Mouse (Mus musculus) intestine, embryonic 15.5 days (tissue): ENCODE measurements at regions not wholly inside any gene's neighbourhood (a gene's known extent, or its start where the extent isn't known, plus 50 kb on each side); places are given as distances from the start of the nearest gene placed in this dataset.

Source experiments
- ATAC-seq: fragments of 200-750 bp; cut with Nextera tagmentation; 2 replicates; pipeline ENCODE4 v1.8.0; 2017; ENCODE audit warnings: moderate TSS enrichment, moderate library complexity
- H3K27ac ChIP-seq: fragments of 300-500 bp; sonication (generic); 2 replicates; pipeline ENCODE4 v1.5.1; 2015; ENCODE audit warnings: mild to moderate bottlenecking, inconsistent platforms
- H3K27me3 ChIP-seq: fragments of 300-500 bp; sonication (generic); replicated peaks from 2 replicates; pipeline ENCODE4 v1.6.1; 2015; ENCODE audit warnings: inconsistent platforms
- H3K36me3 ChIP-seq: fragments of 300-500 bp; sonication (generic); 2 replicates; pipeline ENCODE4 v1.6.1; 2015; ENCODE audit warnings: inconsistent platforms
- H3K4me1 ChIP-seq: fragments of 300-500 bp; sonication (generic); replicated peaks from 2 replicates; pipeline ENCODE4 v1.6.1; 2015; ENCODE audit warnings: inconsistent platforms
- H3K4me2 ChIP-seq: fragments of 300-500 bp; sonication (generic); replicated peaks from 2 replicates; pipeline ENCODE4 v1.6.1; 2015; ENCODE audit warnings: mild to moderate bottlenecking, inconsistent platforms
- H3K4me3 ChIP-seq: fragments of 300-500 bp; sonication (generic); replicated peaks from 2 replicates; pipeline ENCODE4 v1.5.1; 2015; ENCODE audit warnings: inconsistent platforms
- H3K9ac ChIP-seq: fragments of 300-500 bp; sonication (generic); 2 replicates; pipeline ENCODE4 v1.6.1; 2015; ENCODE audit warnings: inconsistent platforms
- H3K9me3 ChIP-seq: fragments of 300-500 bp; sonication (generic); 2 replicates; pipeline ENCODE4 v1.6.1; 2016; ENCODE audit warnings: inconsistent platforms
- WGBS: fragments of 180-500 bp; shearing (Covaris S2); methylation state at CpG from one replicate; pipeline ENCODE4 v1.1.7; 2015; 5-methylcytosine and 5-hydroxymethylcytosine counted together

- Histone ChIP-seq H3K4me1 (no peaks in the 10 kb centered on the region), H3K9ac (no peak overlapping the region), H3K27ac (no peak overlapping the region), H3K27me3 (no peaks in the 10 kb centered on the region), H3K4me3 (no peak overlapping the region), H3K9me3 (no peaks in the 10 kb centered on the region), H3K36me3 (no peaks in the 10 kb centered on the region), H3K4me2 (no peak overlapping the region)
- no peak for ATAC-seq
- WGBS = 36% methylated on average over 2 of the region's 2 CpGs
Observed at GRCm38 (mm10) chr3:132417742-132418141, 211.9 kb upstream of the Gimd1 start.

GRCm38 (mm10) chr3:132425819-132426671 is 203.6 kb upstream of the Gimd1 start:
- no peak overlapping the region for H3K4me3 ChIP-seq
- H3K36me3 ChIP-seq = no peaks in the 10 kb centered on the region
- 44% methylated on average over 11 of the region's 11 CpGs for WGBS
- no peak overlapping the region for H3K9ac ChIP-seq
- no peaks in the 10 kb centered on the region for H3K9me3 ChIP-seq
- H3K27ac ChIP-seq = no peak overlapping the region
- H3K4me2 ChIP-seq = no peak overlapping the region
- no peaks in the 10 kb centered on the region for H3K27me3 ChIP-seq
- ATAC-seq = peak; percentile 39; the same call in 1 of the 2 replicates
- H3K4me1 ChIP-seq = 0 out of 2 replicates have a peak, but pooled peaks cover 5% of the 10 kb centered on the region

- WGBS = 43% methylated on average over 9 of the region's 9 CpGs
- Histone ChIP-seq H3K4me2 (no peak overlapping the region), H3K36me3 (no peaks in the 10 kb centered on the region), H3K27ac (0 out of 2 replicates have a peak overlapping the region, but pooled peaks have one; percentile 0), H3K9me3 (no peaks in the 10 kb centered on the region), H3K4me3 (no peak overlapping the region), H3K27me3 (no peaks in the 10 kb centered on the region), H3K9ac (no peak overlapping the region), H3K4me1 (0 out of 2 replicates have a peak, but pooled peaks cover 5% of the 10 kb centered on the region)
- ATAC-seq = no peak
Observed at GRCm38 (mm10) chr3:132427244-132427643, 202.4 kb upstream of the Gimd1 start.

- H3K27me3 ChIP-seq = no peaks in the 10 kb centered on the region
- H3K4me2 ChIP-seq = 0 out of 2 replicates have a peak overlapping the region, but pooled peaks have one; percentile 2
- H3K4me3 ChIP-seq = no peak overlapping the region
- no peak overlapping the region for H3K27ac ChIP-seq
- ATAC-seq = no peak; the same call in 1 of the 2 replicates
- no peaks in the 10 kb centered on the region for H3K9me3 ChIP-seq
- WGBS = 39% methylated on average over 17 of the region's 17 CpGs
- 0 out of 2 replicates have a peak, but pooled peaks cover 5% of the 10 kb centered on the region for H3K4me1 ChIP-seq
- H3K9ac ChIP-seq = no peak overlapping the region
- no peaks in the 10 kb centered on the region for H3K36me3 ChIP-seq
Observed at GRCm38 (mm10) chr3:132428148-132428547, 201.5 kb upstream of the Gimd1 start.

GRCm38 (mm10) chr3:132431805-132432204 is 197.8 kb upstream of the Gimd1 start:
- no peaks in the 10 kb centered on the region for H3K9me3 ChIP-seq
- H3K9ac ChIP-seq = no peak overlapping the region
- no peak overlapping the region for H3K4me3 ChIP-seq
- no peaks in the 10 kb centered on the region for H3K27me3 ChIP-seq
- H3K4me1 ChIP-seq = no peaks in the 10 kb centered on the region
- no peak for ATAC-seq
- H3K27ac ChIP-seq = no peak overlapping the region
- H3K36me3 ChIP-seq = no peaks in the 10 kb centered on the region
- H3K4me2 ChIP-seq = no peak overlapping the region

- Histone ChIP-seq H3K36me3 (no peaks in the 10 kb centered on the region), H3K27ac (no peak overlapping the region), H3K4me3 (no peak overlapping the region), H3K27me3 (no peaks in the 10 kb centered on the region), H3K9me3 (no peaks in the 10 kb centered on the region), H3K4me2 (no peak overlapping the region), H3K9ac (no peak overlapping the region), H3K4me1 (no peaks in the 10 kb centered on the region)
- WGBS = 86% methylated on average over 6 of the region's 6 CpGs
- no peak for ATAC-seq
Observed at GRCm38 (mm10) chr3:132441226-132441625, 188.4 kb upstream of the Gimd1 start.

- WGBS = 26% methylated on average over 4 of the region's 4 CpGs
- ATAC-seq = no peak
- Histone ChIP-seq H3K27me3 (no peaks in the 10 kb centered on the region), H3K4me1 (no peaks in the 10 kb centered on the region), H3K9ac (no peak overlapping the region), H3K36me3 (no peaks in the 10 kb centered on the region), H3K27ac (no peak overlapping the region), H3K9me3 (no peaks in the 10 kb centered on the region), H3K4me2 (no peak overlapping the region), H3K4me3 (no peak overlapping the region)
Observed at GRCm38 (mm10) chr3:132453927-132454326, 175.7 kb upstream of the Gimd1 start.

GRCm38 (mm10) chr3:132462348-132462959 is 167.2 kb upstream of the Gimd1 start:
- H3K9me3 ChIP-seq = no peaks in the 10 kb centered on the region
- no peak overlapping the region for H3K4me2 ChIP-seq
- no peaks in the 10 kb centered on the region for H3K4me1 ChIP-seq
- ATAC-seq = no peak
- no peak overlapping the region for H3K27ac ChIP-seq
- no peaks in the 10 kb centered on the region for H3K36me3 ChIP-seq
- no peaks in the 10 kb centered on the region for H3K27me3 ChIP-seq
- WGBS = 75% methylated on average over 5 of the region's 5 CpGs
- no peak overlapping the region for H3K9ac ChIP-seq
- H3K4me3 ChIP-seq = no peak overlapping the region

GRCm38 (mm10) chr3:132471070-132471469 is 158.6 kb upstream of the Gimd1 start:
- no peak overlapping the region for H3K4me3 ChIP-seq
- no peaks in the 10 kb centered on the region for H3K9me3 ChIP-seq
- no peak overlapping the region for H3K27ac ChIP-seq
- H3K27me3 ChIP-seq = no peaks in the 10 kb centered on the region
- no peaks in the 10 kb centered on the region for H3K4me1 ChIP-seq
- H3K9ac ChIP-seq = no peak overlapping the region
- 38% methylated on average over 4 of the region's 4 CpGs for WGBS
- no peak overlapping the region for H3K4me2 ChIP-seq
- no peaks in the 10 kb centered on the region for H3K36me3 ChIP-seq
- no peak for ATAC-seq

- H3K9ac ChIP-seq = no peak overlapping the region
- H3K27me3 ChIP-seq = no peaks in the 10 kb centered on the region
- no peak overlapping the region for H3K4me3 ChIP-seq
- H3K4me2 ChIP-seq = no peak overlapping the region
- no peak for ATAC-seq
- H3K36me3 ChIP-seq = no peaks in the 10 kb centered on the region
- no peaks in the 10 kb centered on the region for H3K4me1 ChIP-seq
- WGBS = 87% methylated on average over 5 of the region's 5 CpGs
- no peaks in the 10 kb centered on the region for H3K9me3 ChIP-seq
- no peak overlapping the region for H3K27ac ChIP-seq
Observed at GRCm38 (mm10) chr3:132477768-132478167, 151.9 kb upstream of the Gimd1 start.

- H3K4me3 ChIP-seq = no peak overlapping the region
- no peak overlapping the region for H3K4me2 ChIP-seq
- H3K4me1 ChIP-seq = no peaks in the 10 kb centered on the region
- no peaks in the 10 kb centered on the region for H3K27me3 ChIP-seq
- H3K36me3 ChIP-seq = no peaks in the 10 kb centered on the region
- no peak for ATAC-seq
- H3K27ac ChIP-seq = no peak overlapping the region
- H3K9me3 ChIP-seq = no peaks in the 10 kb centered on the region
- 56% methylated on average over 2 of the region's 2 CpGs for WGBS
- no peak overlapping the region for H3K9ac ChIP-seq
Observed at GRCm38 (mm10) chr3:132479275-132479674, 150.3 kb upstream of the Gimd1 start.

- Histone ChIP-seq H3K36me3 (no peaks in the 10 kb centered on the region), H3K27me3 (no peaks in the 10 kb centered on the region), H3K9me3 (no peaks in the 10 kb centered on the region), H3K27ac (no peak overlapping the region), H3K4me1 (no peaks in the 10 kb centered on the region), H3K4me2 (no peak overlapping the region), H3K4me3 (no peak overlapping the region), H3K9ac (no peak overlapping the region)
- WGBS = 92% methylated on average over 2 of the region's 2 CpGs
- ATAC-seq = no peak
Observed at GRCm38 (mm10) chr3:132484814-132485213, 144.8 kb upstream of the Gimd1 start.

GRCm38 (mm10) chr3:132485553-132485952 is 144.1 kb upstream of the Gimd1 start:
- H3K36me3 ChIP-seq = no peaks in the 10 kb centered on the region

More at GRCm38 (mm10) chr3:132485553-132485952, 144.1 kb upstream of the Gimd1 start:
- 66% methylated on average over 5 of the region's 5 CpGs for WGBS
- Histone ChIP-seq H3K27me3 (no peaks in the 10 kb centered on the region), H3K4me3 (no peak overlapping the region), H3K9ac (no peak overlapping the region), H3K9me3 (no peaks in the 10 kb centered on the region), H3K27ac (no peak overlapping the region), H3K4me1 (no peaks in the 10 kb centered on the region), H3K4me2 (no peak overlapping the region)
- ATAC-seq = no peak
